Mouse (Mus musculus): ENCODE data around the gene Lmln.

DNA sequence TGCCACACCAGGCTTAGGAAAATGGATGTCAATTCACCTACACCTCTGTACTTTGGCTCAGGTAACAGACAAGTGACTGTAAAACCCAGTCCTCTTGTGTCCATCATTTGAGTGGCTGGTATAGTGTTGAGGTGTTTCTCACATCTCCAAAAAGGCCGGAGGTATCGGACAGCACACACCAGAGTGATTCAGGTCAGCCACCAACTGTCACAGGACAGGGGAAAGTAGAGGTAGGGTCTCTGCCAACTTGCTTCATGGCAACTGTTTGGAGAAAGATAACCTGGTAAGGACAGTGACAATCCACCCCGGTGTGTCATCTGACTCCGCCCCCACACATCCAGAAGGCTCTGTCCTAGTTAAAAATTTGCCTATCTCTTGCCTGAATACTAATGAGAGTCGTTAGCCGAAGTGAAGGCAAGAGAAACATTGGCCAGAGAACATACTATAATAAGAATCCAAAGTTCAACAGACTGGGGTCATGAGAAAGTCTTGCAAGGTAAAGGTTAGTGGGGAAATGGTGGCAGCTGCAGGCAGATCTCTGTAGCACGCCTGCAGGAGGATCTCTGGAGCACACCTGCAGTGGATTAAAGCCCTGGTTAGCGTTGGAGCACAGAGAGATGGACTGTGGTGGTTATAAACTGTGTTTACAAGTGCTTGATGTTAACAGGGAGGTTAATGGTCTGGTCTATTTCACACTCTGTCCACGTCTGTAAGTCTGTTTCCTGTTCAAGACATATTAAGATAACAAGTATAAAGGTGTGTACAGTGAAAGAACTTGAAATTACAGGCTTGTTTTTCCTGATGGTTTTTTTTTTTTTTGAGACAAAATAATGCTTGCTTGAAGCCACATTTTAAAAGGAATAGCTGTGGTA, 108.6 kb downstream of the Lmln start:
- TF ChIP-seq EP300 (IDR thresholded peaks at IDR 0.05; ENCODE audit: low read length) (no peak), NELFE (IDR thresholded peaks at IDR 0.05; ENCODE audit: low read depth, low read length) (no peak)
